Mouse (Mus musculus): ENCODE measurements around the gene Rhbg. TPM values are rescaled to one million over a fixed set of nuclear protein-coding genes. Genes with fewer than 3 reads are reported as not detected.

Rhbg gene
- total RNA-seq (2023; ENCODE audit: inconsistent age): not detected in 4 replicates

DNA sequence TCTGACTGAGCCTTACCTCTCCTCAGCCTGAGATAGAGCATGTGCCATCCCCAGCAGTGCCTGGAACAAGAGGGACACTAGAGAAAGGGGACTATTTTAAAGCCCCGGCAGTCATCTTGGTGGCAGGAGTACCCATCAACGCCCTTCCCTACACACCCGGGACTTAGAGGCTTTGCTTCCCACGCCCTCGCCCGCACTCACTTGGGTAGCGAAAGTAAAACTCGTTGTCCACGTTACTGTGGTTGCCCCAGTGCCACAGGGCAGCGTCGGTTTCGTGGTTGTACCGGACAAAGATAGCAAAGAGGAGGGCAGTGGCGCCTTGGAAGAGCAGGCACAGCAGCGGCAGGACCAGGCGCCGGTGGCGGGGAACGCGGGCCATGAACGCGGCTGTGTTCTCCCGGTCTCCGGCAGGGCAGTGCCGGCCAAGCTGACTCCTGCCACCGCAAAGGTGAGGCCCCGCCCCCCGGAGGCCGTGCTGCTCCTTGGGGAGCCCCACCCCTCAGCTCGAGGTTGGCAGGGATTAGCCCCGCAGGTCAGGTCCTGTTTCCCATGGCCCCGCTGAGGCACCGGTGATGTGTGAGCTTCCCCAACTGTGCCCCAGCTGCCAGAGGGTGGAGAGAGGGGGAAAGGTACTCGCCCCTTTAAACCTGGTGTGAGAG, at the start of gene Rhbg:
Gene Rhbg (minus strand): TSS at position 442 of the 659 bp plus-strand sequence.

GRCm38 (mm10) chr3:88296561-88297318, 42.2 kb upstream of the Rhbg start, which contains the start of the genes Tsacc and Cct3:
Gene Tsacc (minus strand): TSS chr3:88296999.
Gene Cct3 (plus strand): TSS chr3:88297116.

DNA sequence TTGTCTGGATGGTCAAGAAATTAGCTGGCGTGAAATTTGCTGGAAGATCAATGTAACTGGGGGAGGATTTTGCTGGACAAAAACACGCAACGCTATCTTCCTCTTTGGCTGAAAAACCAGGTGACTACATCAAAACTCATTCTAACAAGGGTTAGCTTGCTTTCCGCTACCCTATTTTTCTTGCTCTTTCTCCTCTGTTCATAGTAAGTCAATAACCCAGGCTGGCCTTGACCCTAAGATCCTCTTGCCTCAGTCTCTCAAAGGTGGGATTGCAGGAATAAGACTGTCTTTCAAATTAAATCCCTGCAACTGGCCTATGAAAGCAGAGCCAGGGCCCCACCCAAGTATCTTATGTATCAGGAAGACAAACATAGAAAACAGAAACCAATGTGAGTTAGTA, 32.6 kb upstream of the Rhbg start, which contains the start of gene Gm38392:
Gene Gm38392 (minus strand): TSS at position 101 of the 400 bp plus-strand sequence.

Other genes starting within 250 kb of the Rhbg start
- not detected in 4 replicates for gene Hapln2, start 227.1 kb downstream of the Rhbg start, total RNA-seq (2023; ENCODE audit: inconsistent age)
- 13.7 to 20.9 TPM (median 16.4 TPM) in 4 replicates for gene Gpatch4, start 211.6 kb downstream of the Rhbg start, total RNA-seq (2023; ENCODE audit: inconsistent age)
- gene Naxe, start 196.2 kb downstream of the Rhbg start, total RNA-seq (2023; ENCODE audit: inconsistent age): 27.1 to 33.9 TPM (median 32.0 TPM) in 4 replicates
- not detected in 4 replicates for gene Ttc24, start 176.4 kb downstream of the Rhbg start, total RNA-seq (2023; ENCODE audit: inconsistent age)
- gene Iqgap3, start 172.7 kb downstream of the Rhbg start, total RNA-seq (2023; ENCODE audit: inconsistent age): 0.42 to 1.5 TPM (median 0.56 TPM) in 4 replicates
- 342 to 418 TPM (median 405 TPM) in 4 replicates for gene Mef2d, start 112.3 kb downstream of the Rhbg start, total RNA-seq (2023; ENCODE audit: inconsistent age)
- gene Gm38392, start 32.5 kb upstream of the Rhbg start, total RNA-seq (2023; ENCODE audit: inconsistent age): not detected in 4 replicates
- gene Tsacc, start 42.3 kb upstream of the Rhbg start, total RNA-seq (2023; ENCODE audit: inconsistent age): 4.6 to 7.6 TPM (median 6.0 TPM) in 4 replicates
- gene Cct3, start 42.4 kb upstream of the Rhbg start, total RNA-seq (2023; ENCODE audit: inconsistent age): 150 to 201 TPM (median 177 TPM) in 4 replicates
- gene Glmp, start 70.3 kb upstream of the Rhbg start, total RNA-seq (2023; ENCODE audit: inconsistent age): 123 to 146 TPM (median 145 TPM) in 4 replicates
- 0.66 to 1.9 TPM (median 1.2 TPM) in 4 replicates for gene Tmem79, start 81.4 kb upstream of the Rhbg start, total RNA-seq (2023; ENCODE audit: inconsistent age)
- 104 to 116 TPM (median 111 TPM) in 4 replicates for gene Smg5, start 81.6 kb upstream of the Rhbg start, total RNA-seq (2023; ENCODE audit: inconsistent age)
- gene Paqr6, start 109.9 kb upstream of the Rhbg start, total RNA-seq (2023; ENCODE audit: inconsistent age): 1.6 to 3.6 TPM (median 1.6 TPM) in 3 of 4 replicates, not detected in the other
- gene Bglap3, start 118.0 kb upstream of the Rhbg start, total RNA-seq (2023; ENCODE audit: inconsistent age): not detected in 4 replicates
- gene Bglap2, start 124.0 kb upstream of the Rhbg start, total RNA-seq (2023; ENCODE audit: inconsistent age): not detected in 4 replicates
- gene Bglap, start 129.8 kb upstream of the Rhbg start, total RNA-seq (2023; ENCODE audit: inconsistent age): not detected in 4 replicates
- gene Pmf1, start 155.6 kb upstream of the Rhbg start, total RNA-seq (2023; ENCODE audit: inconsistent age): 56.7 to 66.9 TPM (median 64.0 TPM) in 4 replicates
- gene Slc25a44, start 170.4 kb upstream of the Rhbg start, total RNA-seq (2023; ENCODE audit: inconsistent age): 18.6 to 22.0 TPM (median 19.8 TPM) in 4 replicates
- 0.63 to 2.2 TPM (median 1.6 TPM) in 4 replicates for gene Sema4a, start 206.5 kb upstream of the Rhbg start, total RNA-seq (2023; ENCODE audit: inconsistent age)

Data from B cell, adult (primary cell).